Mouse (Mus musculus) thymus, adult 2 months (tissue): ENCODE results near the gene Naa35. TPM values are rescaled to one million over a fixed set of nuclear protein-coding genes. Genes with fewer than 3 reads are reported as not detected.

Source experiments
- DNase-seq: peaks from one replicate; pipeline ENCODE4 v3.0.0; 2021
- H3K27ac ChIP-seq: fragments of 200-500 bp; 2 replicates; pipeline ENCODE4 v1.5.1; 2012; ENCODE audit warnings: low read length, control low read depth; ENCODE audit not compliant: control insufficient read depth, insufficient read depth
- H3K27me3 ChIP-seq: fragments of 200-500 bp; 2 replicates; pipeline ENCODE4 v1.6.1; 2012; ENCODE audit warnings: mild to moderate bottlenecking, low read length, moderate library complexity, mixed read lengths; ENCODE audit not compliant: control insufficient read depth, insufficient read depth
- H3K36me3 ChIP-seq: fragments of 200-500 bp; 2 replicates; pipeline ENCODE4 v1.6.1; 2012; ENCODE audit warnings: mild to moderate bottlenecking, low read length, moderate library complexity; ENCODE audit not compliant: control insufficient read depth, insufficient read depth
- H3K4me1 ChIP-seq: fragments of 200-500 bp; replicated peaks from 2 replicates; pipeline ENCODE4 v1.6.1; 2012; ENCODE audit warnings: low read length; ENCODE audit not compliant: control insufficient read depth, insufficient read depth
- H3K4me3 ChIP-seq: fragments of 200-500 bp; 2 replicates; pipeline ENCODE4 v1.5.1; 2012; ENCODE audit warnings: mild to moderate bottlenecking, low read length, control low read depth, moderate library complexity; ENCODE audit not compliant: control insufficient read depth, insufficient read depth
- CTCF ChIP-seq: fragments of 200-500 bp; IDR thresholded peaks from 2 replicates; pipeline ENCODE4 v1.5.1; 2012; ENCODE audit warnings: mild to moderate bottlenecking, control low read depth, low read length, moderate library complexity, borderline replicate concordance; ENCODE audit not compliant: control insufficient read depth, poor library complexity, insufficient read depth; ENCODE audit errors: extremely low read depth
- POLR2A ChIP-seq: fragments of 200-500 bp; IDR thresholded peaks from 2 replicates; pipeline ENCODE4 v1.6.1; 2012; ENCODE audit warnings: mild to moderate bottlenecking, low read length, control low read depth, moderate library complexity; ENCODE audit not compliant: control insufficient read depth, poor library complexity, insufficient read depth; ENCODE audit errors: extremely low read depth
- WGBS: fragments of 180-500 bp; shearing (Covaris S2); methylation state at CpG from one replicate; pipeline ENCODE4 v1.1.7; 2018; 5-methylcytosine and 5-hydroxymethylcytosine counted together
- polyA plus RNA-seq: library from polyadenylated mRNA; depleted of rRNA; stranded (reverse); fragments of >200 nt; gene quantifications from 2 replicates; pipeline ENCODE4 v1.2.3, GENCODE M21; 2012

The Naa35 gene
- polyA plus RNA-seq, 1 experiment, result 54.3 TPM

GRCm38 (mm10) chr13:59547091-59547490, 38.0 kb upstream of the Naa35 start:
- Histone ChIP-seq H3K4me3 (no peak overlapping the region), H3K27me3 (no peaks in the 10 kb centered on the region), H3K27ac (no peak overlapping the region), H3K36me3 (no peaks in the 10 kb centered on the region), H3K4me1 (peaks cover 6% of the 10 kb centered on the region; the same call in 1 of the 2 replicates)
- no peak for DNase-seq
- TF ChIP-seq POLR2A, result no peak
- TF ChIP-seq CTCF, result no peak
- WGBS, result 87% methylated on average over 2 of the region's 2 CpGs

- TF ChIP-seq CTCF (no peak), POLR2A (no peak)
- WGBS, result 97% methylated on average over 4 of the region's 4 CpGs
- no peaks in the 10 kb centered on the region for H3K36me3 ChIP-seq
- H3K4me3 ChIP-seq, result no peak overlapping the region
- no peak overlapping the region for H3K27ac ChIP-seq
- no peak for DNase-seq
- H3K4me1 ChIP-seq, result peaks cover 6% of the 10 kb centered on the region; the same call in 1 of the 2 replicates
- H3K27me3 ChIP-seq, result no peaks in the 10 kb centered on the region
Measured at GRCm38 (mm10) chr13:59547716-59548115, 37.3 kb upstream of the Naa35 start.

- Histone ChIP-seq H3K4me3 (no peak overlapping the region), H3K4me1 (peaks cover 6% of the 10 kb centered on the region; the same call in 1 of the 2 replicates), H3K27ac (no peak overlapping the region), H3K36me3 (no peaks in the 10 kb centered on the region), H3K27me3 (no peaks in the 10 kb centered on the region)
- no peak for DNase-seq
- TF ChIP-seq CTCF (no peak), POLR2A (no peak)
- 38% methylated on average over 1 of the region's 1 CpGs for WGBS
Measured at GRCm38 (mm10) chr13:59549318-59549798, 35.7 kb upstream of the Naa35 start.

- no peak overlapping the region for H3K4me3 ChIP-seq
- no peaks in the 10 kb centered on the region for H3K27me3 ChIP-seq
- H3K4me1 ChIP-seq, result peaks cover 16% of the 10 kb centered on the region
- no peaks in the 10 kb centered on the region for H3K36me3 ChIP-seq
- no peak overlapping the region for H3K27ac ChIP-seq
- 99% methylated on average over 5 of the region's 5 CpGs for WGBS
- TF ChIP-seq CTCF (no peak), POLR2A (no peak)
- DNase-seq, result no peak
Measured at GRCm38 (mm10) chr13:59552286-59552685, 32.8 kb upstream of the Naa35 start.

- Histone ChIP-seq H3K4me3 (no peak overlapping the region), H3K36me3 (no peaks in the 10 kb centered on the region), H3K27ac (no peak overlapping the region), H3K4me1 (peaks cover 16% of the 10 kb centered on the region), H3K27me3 (no peaks in the 10 kb centered on the region)
- 75% methylated on average over 2 of the region's 2 CpGs for WGBS
- no peak for TF ChIP-seq POLR2A
- no peak for TF ChIP-seq CTCF
- DNase-seq, result no peak
Measured at GRCm38 (mm10) chr13:59552751-59553150, 32.3 kb upstream of the Naa35 start.

- Histone ChIP-seq H3K4me1 (peaks cover 13% of the 10 kb centered on the region), H3K4me3 (no peak overlapping the region), H3K36me3 (no peaks in the 10 kb centered on the region), H3K27ac (no peak overlapping the region), H3K27me3 (no peaks in the 10 kb centered on the region)
- 85% methylated on average over 17 of the region's 17 CpGs for WGBS
- no peak for DNase-seq
- TF ChIP-seq CTCF (no peak), POLR2A (no peak)
Measured at GRCm38 (mm10) chr13:59554772-59555505, 30.1 kb upstream of the Naa35 start.
